Mouse (Mus musculus) embryo, embryonic 10.5 days (tissue): ENCODE data around the gene E2f8.

Experiments
- DNase-seq: peaks from one replicate; pipeline ENCODE4 v3.0.0-alpha.2; 2015; ENCODE audit warnings: low spot score

Gene E2f8

DNA sequence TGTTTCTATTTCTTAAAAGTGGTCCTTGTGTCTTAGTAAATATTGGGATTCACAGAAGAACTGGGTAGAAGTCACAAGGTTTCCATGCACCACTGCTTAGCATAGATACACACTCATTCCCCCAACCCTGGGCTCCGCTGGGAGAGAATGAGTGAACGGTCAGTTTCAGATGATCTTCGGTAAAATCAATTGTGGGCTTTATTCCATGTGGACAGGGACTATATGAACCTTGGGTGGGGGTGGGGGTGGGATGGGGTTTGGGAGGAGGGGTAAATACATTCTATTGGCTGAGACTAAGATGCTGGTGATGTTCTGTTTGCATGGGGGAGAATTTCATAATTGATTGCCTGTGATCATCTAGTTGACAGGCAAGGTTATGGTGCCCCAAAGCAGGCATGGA, 25.9 kb downstream of the E2f8 start:
- DNase-seq, result no peak

GRCm38 (mm10) chr7:48853496-48853895, 27.9 kb downstream of the E2f8 start:
- no peak for DNase-seq

DNA sequence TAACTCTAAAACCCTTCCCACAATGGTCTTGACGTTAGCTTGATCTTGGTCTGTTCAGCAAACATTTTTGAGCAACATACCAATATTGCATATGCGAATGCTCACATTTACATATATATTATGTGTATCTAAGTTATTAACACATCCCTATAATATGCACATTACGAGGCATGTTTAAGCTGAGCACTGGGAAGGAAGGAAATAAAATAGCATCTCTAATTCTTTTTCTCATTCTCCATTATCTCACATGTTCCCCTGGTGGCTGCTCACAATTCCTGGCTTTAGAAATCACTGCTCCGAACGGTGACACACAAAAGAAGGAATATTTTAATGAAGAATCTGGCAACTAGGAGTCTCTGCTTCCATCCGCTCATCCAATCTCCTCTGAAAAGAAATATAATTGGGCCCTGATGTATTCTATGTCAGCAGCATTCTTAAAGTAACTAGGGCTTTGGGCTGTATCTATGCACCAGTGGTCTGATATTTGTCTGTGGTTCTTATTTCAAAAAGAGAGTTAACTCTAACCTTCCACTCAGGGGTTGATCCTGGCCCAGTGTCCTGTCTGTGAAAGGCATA, 29.8 kb downstream of the E2f8 start:
- DNase-seq, result no peak

GRCm38 (mm10) chr7:48847820-48848650, 33.4 kb downstream of the E2f8 start, which contains the start of gene Csrp3:
TSS of gene Csrp3 (minus strand) at chr7:48848033.
- no peak for DNase-seq

DNA sequence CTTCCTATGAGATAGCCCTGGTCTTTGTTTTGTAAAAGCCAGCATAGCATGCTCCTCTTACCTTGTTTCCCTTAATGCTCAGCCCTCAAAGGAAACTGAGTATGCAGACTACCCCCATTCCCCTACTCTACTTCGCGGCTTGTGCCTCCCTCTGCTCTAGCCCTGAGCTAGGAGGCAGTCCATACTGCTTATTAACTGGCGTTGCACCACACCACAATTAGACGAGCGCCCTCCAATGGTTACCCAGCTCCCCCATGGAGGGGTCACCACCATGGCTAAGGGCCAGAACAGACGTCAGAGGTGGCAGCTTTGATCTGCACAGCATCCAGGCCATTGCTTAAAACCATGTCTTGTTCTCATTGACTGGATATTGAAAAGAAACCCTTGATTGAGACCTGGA, 34.6 kb downstream of the E2f8 start:
- no peak for DNase-seq

GRCm38 (mm10) chr7:48845213-48845973, 36.0 kb downstream of the E2f8 start:
- peak; percentile 20 for DNase-seq

GRCm38 (mm10) chr7:48843541-48843940, 37.9 kb downstream of the E2f8 start:
- no peak for DNase-seq

DNA sequence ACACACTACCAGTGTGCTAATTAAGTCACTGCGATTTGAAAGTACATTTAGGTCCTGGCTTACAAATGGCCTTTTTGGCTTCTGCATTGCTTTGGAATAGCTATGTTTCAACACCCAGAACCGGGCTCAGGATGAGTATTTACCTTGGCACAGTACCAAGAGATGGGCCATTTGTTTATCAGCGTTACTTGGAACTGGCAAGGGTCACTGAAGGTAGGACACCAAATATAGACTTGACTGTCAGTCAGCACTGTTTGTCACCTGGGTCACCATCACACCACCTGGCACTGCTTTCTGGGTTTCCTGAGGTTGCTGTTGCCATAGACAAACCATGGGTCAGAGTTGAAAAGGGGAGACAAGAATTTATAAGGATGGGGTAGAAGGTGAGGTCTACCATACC, 39.0 kb downstream of the E2f8 start:
- DNase-seq, result no peak

GRCm38 (mm10) chr7:48841538-48841937, 39.9 kb downstream of the E2f8 start:
- no peak for DNase-seq

DNA sequence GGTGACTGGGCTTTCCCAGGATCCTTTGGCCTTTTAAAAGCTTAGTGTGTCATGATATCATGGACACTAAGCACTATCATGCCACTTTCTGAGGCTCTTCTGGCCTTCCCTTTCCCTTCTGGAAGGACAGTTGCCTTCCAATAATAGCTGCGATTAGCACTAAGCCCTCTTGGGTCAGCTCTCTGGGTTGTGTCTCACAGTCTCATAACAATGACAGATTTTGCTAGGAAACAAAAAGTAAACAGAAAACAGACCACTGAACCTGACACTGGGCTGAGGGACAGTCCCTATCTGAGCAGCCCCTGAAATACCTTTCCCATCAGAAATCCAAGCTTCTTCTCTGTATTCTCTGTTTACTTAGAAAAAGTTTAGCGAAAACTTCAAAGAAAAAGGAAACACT, 40.9 kb downstream of the E2f8 start:
- DNase-seq, result no peak

GRCm38 (mm10) chr7:48838434-48838833, 43.0 kb downstream of the E2f8 start:
- no peak for DNase-seq

DNA sequence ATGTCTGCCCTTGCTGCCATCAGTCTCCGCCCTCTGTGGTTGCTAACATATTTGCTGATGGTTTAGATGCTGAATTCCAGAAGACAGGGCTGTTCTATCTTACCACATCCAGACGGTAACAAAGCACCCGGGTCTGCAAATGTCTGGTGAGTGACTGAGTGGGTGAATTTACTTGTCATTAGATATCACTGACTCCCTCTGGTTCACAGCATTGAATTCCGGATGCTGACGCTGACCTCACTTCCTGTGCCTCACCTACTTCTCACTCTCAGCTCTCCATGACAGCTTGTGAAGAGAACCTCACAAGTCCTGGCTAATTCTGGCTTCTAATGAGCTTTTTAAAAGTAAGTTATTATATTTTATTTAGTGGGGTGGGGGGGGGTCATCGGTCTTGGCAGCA, 44.4 kb downstream of the E2f8 start:
- DNase-seq, result no peak

GRCm38 (mm10) chr7:48834989-48835626, 46.3 kb downstream of the E2f8 start:
- DNase-seq, result peak; percentile 66

DNA sequence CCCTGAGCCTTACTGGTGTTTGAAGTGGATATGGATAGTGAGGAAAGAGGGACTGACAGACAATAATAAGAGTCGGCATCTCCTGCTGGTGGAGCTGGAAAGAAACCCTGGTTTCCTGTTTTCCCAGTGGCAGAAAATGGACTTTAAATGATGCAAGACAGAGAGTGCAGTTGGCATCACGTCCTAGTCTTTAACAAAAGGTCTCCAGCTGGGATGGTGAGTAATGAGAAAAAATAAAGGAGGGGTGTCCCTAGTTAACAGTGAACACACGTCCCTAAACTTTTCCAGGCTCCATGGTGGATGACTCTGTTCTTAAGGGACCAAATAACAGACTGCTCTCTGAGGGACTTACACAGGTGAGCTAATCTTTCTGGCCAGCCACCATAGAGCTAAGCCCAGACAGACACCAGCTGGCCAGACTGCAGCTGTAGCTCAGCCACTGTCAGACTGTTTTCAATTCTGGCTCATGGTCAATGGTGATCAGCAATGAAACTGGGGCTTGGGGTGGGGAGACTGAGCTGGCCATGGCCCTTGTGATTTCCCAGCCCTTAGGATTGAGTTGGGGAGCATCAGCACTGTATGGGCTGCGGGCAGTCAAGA, 46.9 kb downstream of the E2f8 start:
- peak; percentile 5 for DNase-seq

DNA sequence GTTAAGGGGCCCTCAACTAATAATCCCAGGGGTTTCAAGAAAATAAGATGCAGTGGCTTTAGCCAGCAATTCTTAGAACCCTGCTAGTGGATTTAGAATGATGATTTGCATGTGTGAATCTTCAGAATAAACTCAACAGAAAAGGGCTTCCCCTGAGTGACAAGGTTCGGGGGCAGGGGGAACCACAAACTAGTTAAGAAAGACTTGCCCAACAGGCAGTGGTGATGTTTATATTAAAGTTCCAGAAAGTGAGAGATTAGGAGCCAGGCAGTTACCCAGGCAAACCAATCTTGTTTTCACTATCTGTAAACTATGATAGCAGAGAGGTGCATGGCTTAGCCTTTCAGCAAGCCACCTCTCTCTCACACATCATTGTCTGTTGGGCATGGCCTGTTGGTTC, 48.7 kb downstream of the E2f8 start:
- DNase-seq, result no peak

DNA sequence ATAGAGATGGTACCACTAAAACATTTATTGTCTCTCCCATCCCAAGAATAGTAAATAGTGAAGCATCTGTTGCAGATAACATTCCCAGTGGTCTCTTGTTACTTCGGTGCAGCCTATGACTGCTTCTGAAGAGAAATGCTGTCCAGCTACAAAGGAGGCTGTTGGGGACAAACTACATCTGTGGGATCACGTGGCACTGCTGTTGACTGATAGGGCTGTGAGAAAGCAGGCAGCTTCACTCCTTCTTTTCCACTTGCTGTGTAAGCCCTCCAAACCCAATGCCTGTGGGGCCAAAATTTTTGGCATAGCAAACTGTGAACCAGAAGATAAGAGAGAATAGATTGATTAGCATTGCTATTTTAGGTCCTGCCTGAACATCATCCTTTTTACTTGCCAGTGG, 51.0 kb downstream of the E2f8 start:
- DNase-seq, result no peak

- DNase-seq, result no peak
Measured at GRCm38 (mm10) chr7:48829177-48829910, 52.1 kb downstream of the E2f8 start.

GRCm38 (mm10) chr7:48825170-48825569, 56.2 kb downstream of the E2f8 start:
- DNase-seq, result no peak

DNA sequence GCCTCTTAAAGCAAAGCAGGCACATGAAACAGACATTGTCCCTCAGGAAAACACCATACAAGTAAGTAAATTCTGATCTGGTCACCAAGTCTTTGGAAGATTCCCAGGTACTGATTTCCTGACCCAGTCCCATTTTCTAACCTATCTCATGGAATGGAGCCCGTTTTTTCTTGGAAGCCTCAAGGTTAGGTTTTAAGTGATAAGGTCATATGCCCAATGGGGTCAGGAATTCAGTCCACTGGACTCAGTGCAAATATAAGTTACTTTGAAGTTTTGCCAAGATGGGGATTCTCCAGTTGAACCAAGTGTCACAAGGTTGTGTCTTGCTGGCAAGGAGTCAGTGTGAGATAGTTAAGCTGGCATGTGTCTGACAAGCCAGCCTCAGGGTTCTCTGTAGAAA, 56.7 kb downstream of the E2f8 start:
- DNase-seq, result no peak

- DNase-seq, result no peak
Measured at GRCm38 (mm10) chr7:48823621-48824020, 57.8 kb downstream of the E2f8 start.

DNA sequence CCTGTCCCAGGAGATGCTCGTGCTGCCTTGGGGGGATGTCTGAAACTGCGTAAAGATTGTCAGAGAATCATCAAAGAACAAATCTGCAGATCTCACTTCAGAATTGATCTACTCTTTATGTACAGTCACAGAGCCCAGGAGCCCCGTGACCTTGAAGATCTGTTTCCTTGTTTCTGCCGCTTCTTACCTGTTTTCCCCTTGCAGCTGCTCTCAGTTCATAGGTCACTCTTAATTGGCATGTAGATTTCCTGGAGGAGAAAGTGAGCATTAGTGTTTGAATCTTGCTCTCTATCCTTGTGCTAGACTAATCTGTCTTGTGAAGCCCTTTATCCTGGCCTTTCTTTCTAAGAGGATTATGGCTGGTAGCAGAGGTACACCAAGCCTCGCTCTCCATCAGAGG, 59.7 kb downstream of the E2f8 start:
- no peak for DNase-seq
